Mouse (Mus musculus): ENCODE data around the gene Gm4763.
A peak's percentile ranks its signal among the peaks of the same experiment; 100 is the strongest.
"Not testable (repeated sequence)": the region's sequence is repeated elsewhere in the genome, so short reads cannot be mapped to it uniquely, and the experiment has no call there.

Gene Gm4763

GRCm38 (mm10) chr7:24726808-24727207 lies at the start of gene Gm4763:
Gene Gm4763, minus strand, starts transcription at chr7:24726908.
- not testable (repeated sequence) for DNase-seq (ENCODE audit: low read depth)

DNA sequence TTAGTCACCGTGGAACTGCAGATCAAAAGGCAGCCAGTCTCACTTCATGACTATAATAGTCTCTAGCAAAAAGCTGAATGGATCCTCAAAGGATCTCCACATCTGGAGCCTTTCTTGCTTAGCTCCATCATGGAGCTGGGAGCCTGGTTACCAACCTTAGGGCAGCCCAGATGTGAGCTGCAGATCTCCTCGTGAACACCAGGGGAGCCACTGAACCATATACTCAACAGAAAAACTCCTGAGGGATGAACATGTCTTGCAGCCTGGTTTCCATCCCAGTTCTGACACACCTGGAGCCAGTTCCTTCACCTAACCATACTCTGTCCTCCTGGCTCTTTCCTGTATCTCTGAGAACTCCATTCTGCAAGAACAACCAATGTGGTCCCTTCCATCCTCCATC lies 49.4 kb upstream of the Gm4763 start:
- DNase-seq (ENCODE audit: low read depth) = no peak

DNA sequence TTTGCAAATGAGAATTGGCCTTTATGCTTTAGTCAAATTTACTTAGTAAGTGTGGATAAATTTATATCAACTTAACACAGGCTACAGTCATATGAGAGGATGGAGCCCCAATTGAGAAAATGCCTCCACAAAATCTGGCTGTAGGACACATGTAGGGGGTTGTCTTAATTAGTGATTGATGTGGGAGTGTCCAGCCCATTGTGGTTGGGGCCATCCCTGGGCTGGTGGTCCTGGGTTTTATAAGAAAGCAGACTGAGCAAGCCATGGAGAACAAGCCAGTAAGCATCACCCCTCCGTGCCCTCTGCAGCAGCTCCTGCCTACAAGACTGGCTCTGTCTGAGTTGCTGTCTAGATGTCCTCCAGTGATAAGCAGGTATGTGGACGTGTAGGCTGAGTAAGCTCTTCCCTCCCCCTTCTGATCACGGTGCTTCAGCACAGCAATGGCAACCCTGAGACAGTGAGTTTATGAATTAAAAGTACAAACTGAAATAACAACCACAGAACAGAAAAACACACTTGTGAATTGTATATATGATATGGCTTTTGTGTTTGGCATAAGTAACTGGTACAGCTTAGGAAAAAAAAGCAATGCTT lies 47.3 kb upstream of the Gm4763 start:
- no peak for DNase-seq (ENCODE audit: low read depth)

- DNase-seq (ENCODE audit: low read depth) = no peak
Observed at GRCm38 (mm10) chr7:24771361-24771760, 44.7 kb upstream of the Gm4763 start.

DNA sequence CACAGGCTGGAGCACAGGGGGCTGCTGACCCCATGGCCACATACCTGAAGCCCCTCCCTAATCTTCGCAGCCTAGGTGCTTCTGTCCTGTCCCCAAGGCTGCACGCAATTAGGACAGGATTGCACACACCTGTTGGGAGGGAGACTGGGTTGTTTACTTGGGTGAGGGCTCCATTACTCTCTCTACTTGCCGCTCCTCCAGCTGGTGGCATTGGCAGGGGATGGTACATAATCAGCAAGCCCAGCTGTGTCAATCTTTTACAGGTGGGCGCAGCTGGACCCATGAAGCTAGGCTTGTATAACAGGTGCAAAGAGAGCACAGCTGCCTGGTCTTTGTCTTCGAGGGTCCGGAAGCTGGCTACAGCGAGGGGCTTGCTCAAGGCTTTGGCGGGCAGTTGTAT lies 35.9 kb upstream of the Gm4763 start:
- no peak for DNase-seq (ENCODE audit: low read depth)

- no peak for DNase-seq (ENCODE audit: low read depth)
Observed at GRCm38 (mm10) chr7:24761161-24761560, 34.5 kb upstream of the Gm4763 start.

- DNase-seq (ENCODE audit: low read depth) = no peak
Observed at GRCm38 (mm10) chr7:24760211-24760610, 33.5 kb upstream of the Gm4763 start, which contains the start of gene Cd177. Gene Cd177, minus strand, starts transcription at chr7:24760311.

GRCm38 (mm10) chr7:24758520-24758919 lies 31.8 kb upstream of the Gm4763 start:
- no peak for DNase-seq (ENCODE audit: low read depth)

DNA sequence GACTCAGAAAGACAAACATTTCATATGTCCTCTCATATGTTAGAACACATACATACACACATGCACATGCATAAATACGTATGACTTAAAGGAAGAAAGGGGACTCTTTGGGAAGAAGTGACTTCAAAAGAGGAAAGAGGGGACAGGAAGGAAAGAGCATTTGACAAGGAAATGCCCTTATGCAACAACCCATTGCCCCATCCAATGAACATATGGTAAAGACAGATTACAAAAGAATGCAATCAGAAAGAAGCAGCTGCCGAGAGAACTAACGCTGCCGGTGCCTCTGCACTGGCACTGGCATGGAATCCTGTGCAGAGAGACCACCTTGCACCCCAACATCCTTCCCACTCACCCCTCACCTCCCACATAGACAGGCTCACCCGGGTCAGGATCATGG lies 26.8 kb upstream of the Gm4763 start:
- DNase-seq (ENCODE audit: low read depth) = no peak

DNA sequence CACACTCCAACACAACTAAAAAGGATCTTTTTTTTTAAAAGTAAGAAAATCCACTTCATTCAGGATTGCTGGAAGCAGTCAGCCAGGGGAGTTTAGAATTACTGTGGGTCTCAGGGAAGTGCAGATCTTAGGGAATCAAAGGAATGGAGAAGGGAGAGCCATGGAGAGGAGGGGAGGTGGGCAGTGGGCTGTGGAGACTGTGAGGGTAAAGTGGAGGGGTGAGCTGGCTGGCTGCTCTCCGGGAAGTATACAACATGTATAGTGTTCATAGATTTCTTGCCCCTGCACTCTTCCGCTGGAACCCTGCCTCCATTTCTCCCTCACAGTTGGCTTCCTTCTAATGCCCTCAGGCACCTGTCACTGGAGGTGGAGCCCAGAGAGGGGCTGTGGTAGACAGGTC lies 24.9 kb upstream of the Gm4763 start:
- DNase-seq (ENCODE audit: low read depth) = no peak

- no peak for DNase-seq (ENCODE audit: low read depth)
Observed at GRCm38 (mm10) chr7:24750695-24751094, 24.0 kb upstream of the Gm4763 start.

- DNase-seq (ENCODE audit: low read depth) = peak; percentile 17
Observed at GRCm38 (mm10) chr7:24735970-24736670, 9.4 kb upstream of the Gm4763 start.

- DNase-seq (ENCODE audit: low read depth) = no peak
Observed at GRCm38 (mm10) chr7:24715039-24715438, 11.7 kb downstream of the Gm4763 start.

GRCm38 (mm10) chr7:24708832-24709292 lies 17.8 kb downstream of the Gm4763 start, which contains the start of gene BC049730:
Gene BC049730, plus strand, starts transcription at chr7:24709242.
- no peak for DNase-seq (ENCODE audit: low read depth)

DNA sequence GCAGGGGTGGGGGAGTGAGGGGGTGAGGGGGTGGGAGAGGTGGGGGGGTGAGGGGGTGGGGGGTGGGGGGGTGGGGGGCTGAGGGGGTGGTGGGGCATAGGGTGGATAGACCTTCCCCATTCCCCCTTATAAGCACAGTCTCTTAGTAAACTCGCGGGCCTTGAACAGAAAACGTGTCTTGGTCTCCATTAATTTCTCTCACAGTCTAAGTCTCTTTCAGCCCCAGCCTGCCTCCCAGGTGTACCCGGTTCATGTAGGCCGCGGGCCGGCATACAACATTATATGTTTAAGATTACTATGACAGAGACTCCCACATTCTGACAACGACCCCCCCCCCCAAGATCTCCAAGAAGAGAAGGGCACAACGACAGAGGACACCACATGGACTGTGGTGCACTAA lies 23.9 kb downstream of the Gm4763 start:
- DNase-seq (ENCODE audit: low read depth) = not testable (repeated sequence)

DNA sequence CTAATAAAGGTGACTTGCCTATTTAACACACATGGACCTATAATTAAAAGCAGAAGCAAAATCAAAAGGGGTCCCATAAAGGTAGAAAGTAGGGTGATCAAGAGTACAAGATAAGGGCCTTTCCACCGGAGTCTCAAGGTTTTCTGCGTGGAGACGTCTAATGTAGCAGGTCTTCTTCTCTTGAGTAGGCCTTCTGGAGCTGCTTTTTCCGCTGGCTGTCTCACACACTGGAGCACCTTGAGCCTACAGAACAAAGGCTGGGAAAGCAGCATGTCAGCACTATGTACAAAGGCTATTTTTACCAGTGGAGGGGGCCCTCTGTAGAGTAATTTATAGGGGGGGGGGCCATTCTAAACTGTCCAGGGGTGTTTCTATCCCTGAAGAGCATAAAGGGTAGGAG lies 28.8 kb downstream of the Gm4763 start:
- not testable (repeated sequence) for DNase-seq (ENCODE audit: low read depth)

- not testable (repeated sequence) for DNase-seq (ENCODE audit: low read depth)
Observed at GRCm38 (mm10) chr7:24692693-24693092, 34.0 kb downstream of the Gm4763 start.

- not testable (repeated sequence) for DNase-seq (ENCODE audit: low read depth)
Observed at GRCm38 (mm10) chr7:24687519-24687918, 39.2 kb downstream of the Gm4763 start.

DNA sequence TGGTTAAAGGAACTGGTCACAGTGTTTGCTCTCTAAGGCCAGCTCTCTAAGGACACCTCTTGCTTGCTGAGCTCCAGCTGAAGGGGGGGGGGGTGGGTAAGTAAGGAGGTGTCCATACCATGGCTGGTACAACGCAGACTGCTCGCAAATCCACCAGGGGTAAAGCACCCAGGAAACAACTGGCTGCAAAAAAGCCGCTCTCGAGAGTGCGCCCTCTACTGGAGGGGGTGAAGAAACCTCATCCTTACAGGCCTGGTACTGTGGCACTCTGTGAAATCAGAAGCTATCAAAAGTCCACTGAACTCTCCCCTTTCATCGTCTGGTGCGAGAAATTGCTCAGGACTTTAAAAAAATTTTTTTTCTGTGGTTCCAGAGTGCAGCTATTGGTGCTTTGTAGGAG lies 42.6 kb downstream of the Gm4763 start:
- not testable (repeated sequence) for DNase-seq (ENCODE audit: low read depth)

DNA sequence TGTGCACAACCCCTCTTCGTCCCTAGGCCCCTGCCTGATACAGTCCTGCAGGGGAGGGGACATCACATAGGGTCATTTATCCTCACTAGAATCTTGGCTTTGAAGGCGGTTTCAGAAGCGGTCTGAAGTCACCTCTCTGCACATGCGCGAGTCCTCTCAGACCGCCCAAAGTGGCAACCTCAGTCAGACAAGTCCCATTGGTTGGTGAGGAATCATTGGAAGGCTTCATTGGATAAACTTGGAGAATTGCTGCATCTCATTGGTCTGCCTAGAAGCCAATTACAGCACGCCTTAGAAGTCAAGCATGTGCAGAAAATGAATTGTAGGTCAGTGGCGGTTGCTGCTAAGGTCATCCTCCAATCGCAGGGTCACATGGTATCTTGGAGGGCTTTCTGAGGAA lies 50.1 kb downstream of the Gm4763 start, which contains the start of gene Tex101:
Gene Tex101, minus strand, starts transcription at position 101 of the 400 bp plus-strand sequence.
- DNase-seq (ENCODE audit: low read depth) = no peak

DNA sequence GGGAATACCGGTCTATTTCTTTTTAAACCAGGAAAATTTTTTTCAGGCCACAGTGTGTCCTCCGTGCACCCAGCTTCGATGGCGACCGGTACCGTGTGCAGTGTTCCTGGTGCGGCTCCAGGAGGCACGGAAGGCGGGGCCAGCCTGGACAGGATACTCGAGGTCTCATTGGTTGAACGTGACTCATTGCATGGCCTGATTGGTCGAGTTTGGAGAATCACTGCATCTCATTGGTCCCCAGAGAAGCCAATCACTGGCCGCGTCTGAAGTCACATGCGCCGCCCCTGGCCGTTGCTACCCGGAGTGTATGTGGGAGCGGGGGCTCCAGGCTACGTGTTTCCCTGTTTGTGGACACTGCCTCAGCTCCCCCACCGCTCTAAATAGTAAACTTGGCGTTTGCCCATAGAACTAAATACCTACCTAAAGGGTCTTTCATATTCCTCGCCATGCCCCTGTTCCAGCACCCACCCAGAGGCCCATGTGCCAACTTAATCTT lies 54.7 kb downstream of the Gm4763 start:
- no peak for DNase-seq (ENCODE audit: low read depth)

Data from c-Kit-positive CD71-negative TER-119-negative erythroid progenitor cells, embryonic 14.5 days (primary cell).